Mouse (Mus musculus): ENCODE results near the gene Zbed4.

GRCm38 (mm10) chr15:88730717-88731116 is 20.7 kb upstream of the Zbed4 start:
- TF ChIP-seq CTCF (IDR thresholded peaks at IDR 0.05; ENCODE audit: low read depth, low read length) (no peak), POLR2A (IDR thresholded peaks at IDR 0.05; ENCODE audit: extremely low read depth, insufficient read depth, low read length) (no peak)
